Mouse (Mus musculus): ENCODE results near the gene Galnt11. TPM values are rescaled to one million over a fixed set of nuclear protein-coding genes. Genes with fewer than 3 reads are reported as not detected.
"Not testable (repeated sequence)": the region's sequence is repeated elsewhere in the genome, so short reads cannot be mapped to it uniquely, and the experiment has no call there.

Galnt11 gene
- 8.7 TPM for polyA plus RNA-seq (2012; fragmentation: generic; extraction: Trizol)

DNA sequence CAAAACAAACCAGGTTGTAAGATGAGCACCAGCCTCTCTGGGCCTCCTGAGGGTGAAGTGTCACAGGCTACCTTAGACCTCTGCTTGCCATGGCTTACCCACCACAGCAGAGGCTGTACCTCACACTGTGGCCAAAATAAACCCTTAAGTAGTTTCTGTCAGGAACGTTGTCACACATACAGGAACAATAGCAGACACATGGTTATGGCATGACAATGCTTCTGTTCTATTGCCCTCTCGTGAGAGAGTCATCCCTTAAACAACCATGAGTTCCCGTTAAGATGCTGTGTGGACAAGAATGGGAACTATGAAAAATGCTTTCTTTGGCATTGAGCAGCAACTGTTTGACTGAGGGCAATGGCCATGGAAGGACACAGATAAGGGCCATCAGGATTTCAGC is at the start of gene Galnt11:
Galnt11 (plus strand) TSS at position 301 of the 400 bp plus-strand sequence.
- Histone ChIP-seq H3K4me2 (ENCODE audit: low read depth) (peak within 1 kb of the TSS; percentile 88), H3K79me2 (ENCODE audit: control insufficient read depth, insufficient read depth) (peaks cover 15% of the 10 kb centered on the region), H3ac (ENCODE audit: control insufficient read depth, insufficient read length) (peak within 1 kb of the TSS; percentile 77), H3K27me3 (ENCODE audit: control insufficient read depth, insufficient read depth, insufficient read length) (no peaks in the 10 kb centered on the region), H3K36me3 (ENCODE audit: control insufficient read depth, insufficient read depth) (no peaks in the 10 kb centered on the region), H3K4me3 (peak within 1 kb of the TSS; percentile 53)
- TF ChIP-seq POLR2AphosphoS2 (IDR thresholded peaks at IDR 0.05; ENCODE audit: insufficient read length, low read depth) (no peak), USF1 (IDR thresholded peaks at IDR 0.05; ENCODE audit: low read depth) (no peak), SRF (IDR thresholded peaks at IDR 0.05; ENCODE audit: control insufficient read depth, insufficient read length, low read depth) (no peak), POLR2A (IDR thresholded peaks at IDR 0.05; ENCODE audit: insufficient read length, low read depth) (no peak), TCF12 (IDR thresholded peaks at IDR 0.05; ENCODE audit: insufficient read depth, poor library complexity, severe bottlenecking) (no peak), E2F4 (IDR thresholded peaks at IDR 0.05; ENCODE audit: insufficient read depth) (no peak), MYOG (IDR thresholded peaks at IDR 0.05; ENCODE audit: control insufficient read depth in 1 of 3, insufficient read depth in 1 of 3, insufficient read length in 2 of 3, low read depth in 2 of 3) (no peak), MYOD1 (IDR thresholded peaks at IDR 0.05; ENCODE audit: control insufficient read depth in 1 of 3, insufficient read length in 2 of 3, low read depth in 2 of 3) (no peak), CEBPB (IDR thresholded peaks at IDR 0.05; ENCODE audit: insufficient read depth, poor library complexity, severe bottlenecking) (no peak), MAX (IDR thresholded peaks at IDR 0.05; ENCODE audit: low read depth) (no peak), REST (IDR thresholded peaks at IDR 0.05; ENCODE audit: insufficient read depth, insufficient read length) (no peak), TCF3 (IDR thresholded peaks at IDR 0.05; ENCODE audit: insufficient read length, low read depth) (no peak)

DNA sequence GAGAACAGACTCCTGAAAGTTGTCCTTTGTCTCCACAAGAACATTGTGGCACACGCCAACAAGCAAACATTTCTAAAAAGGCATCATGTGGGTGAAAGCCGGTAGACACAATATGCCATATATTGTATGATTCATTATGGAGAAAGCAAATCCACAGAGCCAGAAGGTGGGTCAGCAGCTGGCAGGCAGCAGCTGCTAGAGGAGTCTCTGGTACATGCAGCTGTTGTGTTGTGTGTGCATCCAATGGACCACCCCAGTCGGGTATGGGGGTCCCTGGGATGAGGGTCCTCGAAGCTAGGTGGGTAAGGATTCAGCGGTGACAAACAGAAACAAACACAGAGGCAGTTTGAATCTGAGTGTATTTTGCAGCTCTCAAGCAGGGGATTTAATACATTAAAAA is 43.8 kb upstream of the Galnt11 start:
- H3K4me3 ChIP-seq; H3K79me2 ChIP-seq (ENCODE audit: control insufficient read depth, insufficient read depth); H3K27me3 ChIP-seq (ENCODE audit: control insufficient read depth, insufficient read depth, insufficient read length); H3K4me2 ChIP-seq (ENCODE audit: low read depth); H3ac ChIP-seq (ENCODE audit: control insufficient read depth, insufficient read length); H3K36me3 ChIP-seq (ENCODE audit: control insufficient read depth, insufficient read depth): not testable (repeated sequence)
- peak in 2 of 3 experiments; percentile 63 to 68 for TF ChIP-seq MYOG (IDR thresholded peaks at IDR 0.05; ENCODE audit: control insufficient read depth in 1 of 3, insufficient read depth in 1 of 3, insufficient read length in 2 of 3, low read depth in 2 of 3)
- TF ChIP-seq MYOD1 (IDR thresholded peaks at IDR 0.05; ENCODE audit: control insufficient read depth in 1 of 3, insufficient read length in 2 of 3, low read depth in 2 of 3): peak in 2 of 3 experiments; percentile 84 to 89
- peak; percentile 67 for TF ChIP-seq TCF3 (IDR thresholded peaks at IDR 0.05; ENCODE audit: insufficient read length, low read depth)
- TF ChIP-seq TCF12 (IDR thresholded peaks at IDR 0.05; ENCODE audit: insufficient read depth, poor library complexity, severe bottlenecking): peak; percentile 3

DNA sequence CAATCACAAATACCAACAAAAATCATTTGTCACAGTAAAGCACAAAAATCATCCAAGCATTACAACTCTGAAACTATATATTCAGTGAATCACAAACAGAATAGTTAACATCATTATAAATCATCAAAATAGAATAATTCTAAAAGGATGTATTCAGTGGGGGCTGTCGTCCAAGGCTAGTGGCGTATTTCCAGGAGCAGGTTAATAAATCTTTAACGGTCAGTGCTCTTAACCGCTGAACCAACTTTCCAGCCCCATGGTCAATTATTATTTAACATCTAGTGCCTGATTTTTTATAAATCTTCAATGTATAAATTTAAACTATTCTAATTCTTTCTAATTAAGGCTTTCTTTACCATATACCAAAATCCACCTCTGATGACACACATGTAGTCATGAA is 43.2 kb upstream of the Galnt11 start:
- not testable (repeated sequence) for H3ac ChIP-seq (ENCODE audit: control insufficient read depth, insufficient read length); H3K36me3 ChIP-seq (ENCODE audit: control insufficient read depth, insufficient read depth); H3K27me3 ChIP-seq (ENCODE audit: control insufficient read depth, insufficient read depth, insufficient read length); H3K79me2 ChIP-seq (ENCODE audit: control insufficient read depth, insufficient read depth); H3K4me2 ChIP-seq (ENCODE audit: low read depth); H3K4me3 ChIP-seq

DNA sequence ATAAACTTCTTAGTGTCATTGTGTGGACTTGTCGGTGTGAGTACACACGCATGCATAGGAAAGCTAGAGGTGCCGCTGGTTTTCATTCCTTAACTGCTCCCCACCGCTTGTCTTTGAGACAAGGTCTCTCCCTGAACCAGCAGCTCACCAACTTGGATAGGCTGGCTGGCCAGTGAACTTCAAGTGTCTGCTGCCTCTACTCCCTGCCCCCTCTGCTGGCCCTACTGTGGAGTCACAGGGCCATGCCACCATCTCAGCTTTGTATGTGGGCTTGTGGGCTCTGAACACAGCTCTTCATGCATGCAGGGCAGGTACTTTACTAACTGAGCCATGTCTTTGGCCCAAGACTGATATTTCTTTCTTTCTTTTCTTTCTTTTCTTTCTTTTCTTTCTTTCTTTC is 42.4 kb upstream of the Galnt11 start:
- no peaks in the 10 kb centered on the region for H3K79me2 ChIP-seq (ENCODE audit: control insufficient read depth, insufficient read depth)
- H3ac ChIP-seq (ENCODE audit: control insufficient read depth, insufficient read length): no peak overlapping the region
- TF ChIP-seq TCF3 (IDR thresholded peaks at IDR 0.05; ENCODE audit: insufficient read length, low read depth) (no peak), MAX (IDR thresholded peaks at IDR 0.05; ENCODE audit: low read depth) (no peak), CEBPB (IDR thresholded peaks at IDR 0.05; ENCODE audit: insufficient read depth, poor library complexity, severe bottlenecking) (no peak), REST (IDR thresholded peaks at IDR 0.05; ENCODE audit: insufficient read depth, insufficient read length) (no peak), POLR2AphosphoS2 (IDR thresholded peaks at IDR 0.05; ENCODE audit: insufficient read length, low read depth) (no peak), USF1 (IDR thresholded peaks at IDR 0.05; ENCODE audit: low read depth) (no peak), TCF12 (IDR thresholded peaks at IDR 0.05; ENCODE audit: insufficient read depth, poor library complexity, severe bottlenecking) (no peak), SRF (IDR thresholded peaks at IDR 0.05; ENCODE audit: control insufficient read depth, insufficient read length, low read depth) (no peak), POLR2A (IDR thresholded peaks at IDR 0.05; ENCODE audit: insufficient read length, low read depth) (no peak), MYOD1 (IDR thresholded peaks at IDR 0.05; ENCODE audit: control insufficient read depth in 1 of 3, insufficient read length in 2 of 3, low read depth in 2 of 3) (no peak), MYOG (IDR thresholded peaks at IDR 0.05; ENCODE audit: control insufficient read depth in 1 of 3, insufficient read depth in 1 of 3, insufficient read length in 2 of 3, low read depth in 2 of 3) (no peak), E2F4 (IDR thresholded peaks at IDR 0.05; ENCODE audit: insufficient read depth) (no peak)
- no peak overlapping the region for H3K4me3 ChIP-seq
- no peaks in the 10 kb centered on the region for H3K27me3 ChIP-seq (ENCODE audit: control insufficient read depth, insufficient read depth, insufficient read length)
- no peaks in the 10 kb centered on the region for H3K36me3 ChIP-seq (ENCODE audit: control insufficient read depth, insufficient read depth)
- H3K4me2 ChIP-seq (ENCODE audit: low read depth): no peak overlapping the region

DNA sequence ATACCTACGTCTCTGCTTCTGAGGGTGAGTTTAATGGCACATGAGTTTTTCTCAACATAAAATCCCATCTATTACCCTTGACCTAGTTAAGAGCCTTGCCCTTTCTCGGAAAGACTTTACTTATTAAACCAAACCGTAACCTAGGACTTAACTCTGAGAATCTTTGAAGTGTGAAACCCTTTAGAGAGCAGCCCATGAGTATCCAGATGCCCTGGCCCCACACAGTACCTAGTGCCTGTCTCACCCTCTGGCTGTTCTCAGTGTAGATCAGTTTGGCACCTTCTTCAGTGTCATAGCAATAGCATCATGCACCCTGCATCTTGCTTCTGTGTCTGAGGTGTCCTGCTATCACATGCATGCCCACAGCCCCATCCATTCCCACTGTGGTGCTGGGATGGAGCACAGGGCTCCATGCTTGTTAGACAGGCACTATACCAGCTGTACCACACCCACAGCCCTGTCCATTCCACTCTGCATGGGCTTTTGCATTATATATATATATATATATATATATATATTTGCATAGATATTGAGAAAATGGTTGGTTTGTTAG is 41.7 kb upstream of the Galnt11 start:
- TF ChIP-seq CEBPB (IDR thresholded peaks at IDR 0.05; ENCODE audit: insufficient read depth, poor library complexity, severe bottlenecking): no peak
- TF ChIP-seq E2F4 (IDR thresholded peaks at IDR 0.05; ENCODE audit: insufficient read depth): no peak
- TF ChIP-seq MYOD1 (IDR thresholded peaks at IDR 0.05; ENCODE audit: control insufficient read depth in 1 of 3, insufficient read length in 2 of 3, low read depth in 2 of 3): no peak
- no peak for TF ChIP-seq MAX (IDR thresholded peaks at IDR 0.05; ENCODE audit: low read depth)
- no peak for TF ChIP-seq SRF (IDR thresholded peaks at IDR 0.05; ENCODE audit: control insufficient read depth, insufficient read length, low read depth)
- TF ChIP-seq REST (IDR thresholded peaks at IDR 0.05; ENCODE audit: insufficient read depth, insufficient read length): no peak
- no peak for TF ChIP-seq POLR2A (IDR thresholded peaks at IDR 0.05; ENCODE audit: insufficient read length, low read depth)
- TF ChIP-seq USF1 (IDR thresholded peaks at IDR 0.05; ENCODE audit: low read depth): no peak
- TF ChIP-seq MYOG (IDR thresholded peaks at IDR 0.05; ENCODE audit: control insufficient read depth in 1 of 3, insufficient read depth in 1 of 3, insufficient read length in 2 of 3, low read depth in 2 of 3): no peak
- no peak for TF ChIP-seq TCF3 (IDR thresholded peaks at IDR 0.05; ENCODE audit: insufficient read length, low read depth)
- no peak for TF ChIP-seq TCF12 (IDR thresholded peaks at IDR 0.05; ENCODE audit: insufficient read depth, poor library complexity, severe bottlenecking)
- TF ChIP-seq POLR2AphosphoS2 (IDR thresholded peaks at IDR 0.05; ENCODE audit: insufficient read length, low read depth): no peak
- Histone ChIP-seq H3K79me2 (ENCODE audit: control insufficient read depth, insufficient read depth) (no peaks in the 10 kb centered on the region), H3K4me2 (ENCODE audit: low read depth) (no peak overlapping the region), H3ac (ENCODE audit: control insufficient read depth, insufficient read length) (no peak overlapping the region), H3K36me3 (ENCODE audit: control insufficient read depth, insufficient read depth) (no peaks in the 10 kb centered on the region), H3K4me3 (no peak overlapping the region), H3K27me3 (ENCODE audit: control insufficient read depth, insufficient read depth, insufficient read length) (no peaks in the 10 kb centered on the region)
